Mouse (Mus musculus): ENCODE results near the gene Smok3b. TPM values are rescaled to one million over a fixed set of nuclear protein-coding genes. Genes with fewer than 3 reads are reported as not detected.
"Not testable (repeated sequence)": the region's sequence is repeated elsewhere in the genome, so short reads cannot be mapped to it uniquely, and the experiment has no call there.

The Smok3b gene
- polyA plus RNA-seq (2015; fragmentation: Nextera tagmentation; extraction: Ambion mirVana), result not detected in 2 replicates

DNA sequence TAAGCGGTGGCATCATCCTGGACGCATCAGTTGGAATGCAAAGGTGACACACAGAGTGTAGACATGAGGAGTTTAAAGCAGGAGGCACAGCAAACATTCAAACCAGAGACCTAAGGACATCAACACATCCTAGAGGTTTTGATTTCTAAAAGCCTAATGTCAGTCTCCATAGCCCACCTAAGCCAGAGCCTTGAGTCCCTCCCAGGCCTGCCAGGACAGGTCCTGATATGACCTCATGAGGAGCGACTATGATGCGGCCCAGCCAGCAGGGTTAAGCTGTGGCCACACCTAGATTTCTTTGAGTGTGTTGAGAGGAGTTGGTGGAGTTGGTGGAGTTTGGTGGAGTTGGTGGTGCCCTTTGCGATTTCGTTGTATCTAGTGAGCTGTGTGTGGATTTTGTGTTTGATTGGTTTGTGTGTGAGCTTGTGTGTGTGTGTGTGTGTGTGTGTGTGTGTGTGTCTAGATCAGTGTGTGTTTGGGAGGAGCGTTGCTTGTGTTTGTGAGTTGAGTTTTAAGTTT lies at the start of gene Smok3b, which contains the start of gene Smok3a:
Gene Smok3b, plus strand, starts transcription at position 469 of the 519 bp plus-strand sequence.
Gene Smok3a, plus strand, starts transcription at position 301 of the 519 bp plus-strand sequence.
- H3K27me3 ChIP-seq (replicated peaks; ENCODE audit: control insufficient read depth, insufficient read depth, low read length); H3K4me3 ChIP-seq (ENCODE audit: low read length); H3K27ac ChIP-seq (ENCODE audit: low read length); H3K9me3 ChIP-seq (ENCODE audit: control insufficient read depth, low read length); H3K4me2 ChIP-seq (ENCODE audit: low read depth, low read length); H3K9ac ChIP-seq (ENCODE audit: low read depth, low read length); H3K36me3 ChIP-seq (ENCODE audit: control insufficient read depth, insufficient read depth, low read length); H3K4me1 ChIP-seq (ENCODE audit: control insufficient read depth, insufficient read depth, low read length); ATAC-seq: not testable (repeated sequence)
- 80% methylated on average over 3 of the region's 7 CpGs for WGBS

DNA sequence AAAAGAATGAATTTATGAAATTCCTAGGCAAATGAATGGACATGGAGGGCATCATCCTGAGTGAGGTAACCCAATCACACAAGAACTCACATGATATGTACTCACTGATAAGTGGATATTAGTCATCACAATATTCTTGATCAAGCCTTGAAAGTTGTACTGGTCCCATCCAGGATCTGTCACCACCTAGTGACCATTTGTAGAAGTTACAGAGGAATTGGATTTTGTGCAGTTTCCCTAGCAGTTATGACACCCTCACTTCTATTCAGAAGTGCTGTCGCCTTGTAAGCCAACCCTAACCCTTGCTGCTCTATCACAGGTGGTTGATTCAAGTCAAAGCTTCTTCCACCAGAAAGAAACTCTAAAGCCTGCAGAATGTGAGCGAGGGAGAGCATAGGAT lies 48.1 kb upstream of the Smok3b start:
- Histone ChIP-seq H3K9ac (ENCODE audit: low read depth, low read length) (no peak overlapping the region), H3K27me3 (replicated peaks; ENCODE audit: control insufficient read depth, insufficient read depth, low read length) (no peaks in the 10 kb centered on the region), H3K36me3 (ENCODE audit: control insufficient read depth, insufficient read depth, low read length) (no peaks in the 10 kb centered on the region), H3K9me3 (ENCODE audit: control insufficient read depth, low read length) (no peaks in the 10 kb centered on the region), H3K4me3 (ENCODE audit: low read length) (no peak overlapping the region), H3K4me2 (ENCODE audit: low read depth, low read length) (no peak overlapping the region), H3K27ac (ENCODE audit: low read length) (no peak overlapping the region), H3K4me1 (ENCODE audit: control insufficient read depth, insufficient read depth, low read length) (no peaks in the 10 kb centered on the region)
- no peak for ATAC-seq
- WGBS, result 69% methylated on average over 2 of the region's 2 CpGs

DNA sequence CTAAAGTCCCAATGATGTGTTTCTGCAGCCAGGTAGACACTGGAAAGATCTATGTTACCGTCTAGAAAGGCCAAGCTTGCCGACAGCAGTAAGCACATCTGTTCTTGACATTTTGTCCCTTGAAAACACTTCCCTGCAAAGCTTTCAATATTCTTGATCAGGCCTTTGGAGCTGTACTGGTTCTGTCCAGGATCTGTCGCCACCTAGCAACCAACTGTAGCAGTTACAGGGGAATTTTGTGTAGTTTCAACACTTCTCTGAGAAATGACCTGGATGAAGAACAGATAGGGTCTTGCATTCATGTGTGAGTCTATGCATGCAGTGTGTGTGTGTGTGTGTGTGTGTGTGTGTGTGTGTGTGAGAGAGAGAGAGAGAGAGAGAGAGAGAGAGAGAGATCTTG lies 47.5 kb upstream of the Smok3b start:
- H3K27me3 ChIP-seq (replicated peaks; ENCODE audit: control insufficient read depth, insufficient read depth, low read length), result no peaks in the 10 kb centered on the region
- H3K4me1 ChIP-seq (ENCODE audit: control insufficient read depth, insufficient read depth, low read length), result no peaks in the 10 kb centered on the region
- no peak overlapping the region for H3K27ac ChIP-seq (ENCODE audit: low read length)
- no peak overlapping the region for H3K4me2 ChIP-seq (ENCODE audit: low read depth, low read length)
- H3K9ac ChIP-seq (ENCODE audit: low read depth, low read length), result no peak overlapping the region
- 48% methylated on average over 3 of the region's 3 CpGs for WGBS
- no peak overlapping the region for H3K4me3 ChIP-seq (ENCODE audit: low read length)
- H3K9me3 ChIP-seq (ENCODE audit: control insufficient read depth, low read length), result no peaks in the 10 kb centered on the region
- H3K36me3 ChIP-seq (ENCODE audit: control insufficient read depth, insufficient read depth, low read length), result no peaks in the 10 kb centered on the region
- no peak for ATAC-seq

DNA sequence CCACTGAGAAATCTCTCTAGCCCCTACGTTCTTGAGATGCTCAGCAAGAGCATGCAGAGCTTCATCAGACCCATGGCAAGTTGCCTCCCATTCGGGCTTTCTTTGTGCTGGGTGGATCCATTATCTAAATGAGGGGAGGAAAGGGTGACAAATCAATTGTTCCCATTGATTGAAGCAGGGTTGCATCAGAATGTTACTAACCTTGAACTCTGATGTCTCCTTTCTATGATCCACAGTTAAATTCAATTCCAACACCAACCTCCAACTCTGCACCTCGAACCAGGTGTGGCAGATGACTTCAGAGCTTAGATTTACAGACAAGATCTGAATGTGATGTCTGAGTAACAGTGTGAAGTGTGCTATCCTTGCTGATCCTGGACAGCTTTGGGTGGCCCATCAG lies 46.5 kb upstream of the Smok3b start:
- ATAC-seq, result no peak
- no peaks in the 10 kb centered on the region for H3K4me1 ChIP-seq (ENCODE audit: control insufficient read depth, insufficient read depth, low read length)
- H3K9me3 ChIP-seq (ENCODE audit: control insufficient read depth, low read length), result no peaks in the 10 kb centered on the region
- no peak overlapping the region for H3K4me3 ChIP-seq (ENCODE audit: low read length)
- H3K27me3 ChIP-seq (replicated peaks; ENCODE audit: control insufficient read depth, insufficient read depth, low read length), result no peaks in the 10 kb centered on the region
- no peak overlapping the region for H3K27ac ChIP-seq (ENCODE audit: low read length)
- no peaks in the 10 kb centered on the region for H3K36me3 ChIP-seq (ENCODE audit: control insufficient read depth, insufficient read depth, low read length)
- H3K4me2 ChIP-seq (ENCODE audit: low read depth, low read length), result no peak overlapping the region
- WGBS, result 49% methylated on average over 3 of the region's 3 CpGs
- no peak overlapping the region for H3K9ac ChIP-seq (ENCODE audit: low read depth, low read length)

DNA sequence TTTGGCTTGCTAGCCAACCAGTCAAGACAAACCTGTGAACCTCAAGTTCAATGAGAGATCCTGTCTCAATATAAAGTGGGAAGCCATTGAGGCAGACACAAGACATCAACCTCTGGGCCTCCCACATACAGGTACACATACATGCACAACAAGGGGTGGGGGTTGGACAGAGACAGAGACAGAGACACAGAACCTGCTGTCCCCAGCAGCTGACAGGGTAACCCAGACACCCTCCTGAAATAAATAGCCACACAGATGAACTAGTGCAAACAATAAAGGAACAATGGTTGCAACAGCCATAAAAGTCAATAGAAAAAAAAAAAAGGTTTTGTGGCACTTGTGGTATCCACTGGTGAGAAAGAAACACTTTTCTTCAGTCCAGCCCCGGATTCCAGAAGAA lies 45.8 kb upstream of the Smok3b start:
- 69% methylated on average over 1 of the region's 1 CpGs for WGBS
- H3K9ac ChIP-seq (ENCODE audit: low read depth, low read length), result no peak overlapping the region
- no peaks in the 10 kb centered on the region for H3K36me3 ChIP-seq (ENCODE audit: control insufficient read depth, insufficient read depth, low read length)
- ATAC-seq, result no peak
- no peak overlapping the region for H3K4me3 ChIP-seq (ENCODE audit: low read length)
- no peak overlapping the region for H3K4me2 ChIP-seq (ENCODE audit: low read depth, low read length)
- H3K27me3 ChIP-seq (replicated peaks; ENCODE audit: control insufficient read depth, insufficient read depth, low read length), result no peaks in the 10 kb centered on the region
- no peaks in the 10 kb centered on the region for H3K9me3 ChIP-seq (ENCODE audit: control insufficient read depth, low read length)
- no peaks in the 10 kb centered on the region for H3K4me1 ChIP-seq (ENCODE audit: control insufficient read depth, insufficient read depth, low read length)
- H3K27ac ChIP-seq (ENCODE audit: low read length), result no peak overlapping the region

DNA sequence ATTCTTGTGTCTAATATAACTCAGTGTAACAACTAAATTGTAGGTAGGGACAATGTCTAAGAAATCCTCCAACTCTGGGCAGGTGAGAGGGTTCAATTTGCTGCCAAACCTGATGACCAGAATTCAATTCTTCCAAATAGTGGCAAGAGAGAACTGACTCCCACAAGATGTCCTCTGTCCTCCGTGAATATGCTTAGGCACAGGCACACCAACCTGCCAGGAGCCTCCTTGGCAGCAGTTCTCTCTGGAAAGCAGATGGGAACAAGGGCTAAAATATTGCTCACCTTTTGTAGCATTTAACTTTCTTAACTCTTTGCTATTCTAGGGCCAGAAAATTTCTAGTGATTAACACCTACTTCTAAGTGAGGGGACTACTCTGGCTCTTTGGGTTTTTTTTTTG lies 43.9 kb upstream of the Smok3b start:
- Histone ChIP-seq H3K27me3 (replicated peaks; ENCODE audit: control insufficient read depth, insufficient read depth, low read length) (no peaks in the 10 kb centered on the region), H3K36me3 (ENCODE audit: control insufficient read depth, insufficient read depth, low read length) (no peaks in the 10 kb centered on the region), H3K9ac (ENCODE audit: low read depth, low read length) (no peak overlapping the region), H3K4me3 (ENCODE audit: low read length) (no peak overlapping the region), H3K4me2 (ENCODE audit: low read depth, low read length) (no peak overlapping the region), H3K27ac (ENCODE audit: low read length) (no peak overlapping the region), H3K4me1 (ENCODE audit: control insufficient read depth, insufficient read depth, low read length) (no peaks in the 10 kb centered on the region; the same call in 1 of the 2 replicates), H3K9me3 (ENCODE audit: control insufficient read depth, low read length) (no peaks in the 10 kb centered on the region)
- no peak for ATAC-seq
- WGBS, result 50% methylated on average over 1 of the region's 1 CpGs

DNA sequence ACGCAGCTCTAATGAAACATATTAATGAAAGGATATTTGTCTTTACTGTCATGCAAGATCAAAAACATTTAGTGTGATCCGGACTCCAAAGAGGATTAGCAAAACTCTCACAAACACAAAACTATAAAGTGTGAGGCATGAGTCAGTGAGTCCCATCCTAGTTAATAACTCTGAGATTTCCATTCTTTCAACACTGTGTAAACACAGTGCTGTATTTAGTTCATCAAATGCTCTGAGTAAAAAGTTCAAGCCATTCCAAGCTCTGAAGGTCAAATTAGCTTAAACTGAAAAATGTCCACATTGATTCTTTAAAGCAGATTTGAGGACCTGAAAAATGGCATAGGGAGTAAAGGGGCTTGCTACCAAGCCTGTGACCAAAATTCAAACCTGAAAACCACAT lies 42.1 kb upstream of the Smok3b start:
- Histone ChIP-seq H3K9me3 (ENCODE audit: control insufficient read depth, low read length) (no peaks in the 10 kb centered on the region), H3K27me3 (replicated peaks; ENCODE audit: control insufficient read depth, insufficient read depth, low read length) (no peaks in the 10 kb centered on the region), H3K4me3 (ENCODE audit: low read length) (no peak overlapping the region), H3K9ac (ENCODE audit: low read depth, low read length) (no peak overlapping the region), H3K4me2 (ENCODE audit: low read depth, low read length) (no peak overlapping the region), H3K4me1 (ENCODE audit: control insufficient read depth, insufficient read depth, low read length) (no peaks in the 10 kb centered on the region; the same call in 1 of the 2 replicates), H3K36me3 (ENCODE audit: control insufficient read depth, insufficient read depth, low read length) (no peaks in the 10 kb centered on the region), H3K27ac (ENCODE audit: low read length) (no peak overlapping the region)
- 74% methylated on average over 2 of the region's 2 CpGs for WGBS
- no peak for ATAC-seq

DNA sequence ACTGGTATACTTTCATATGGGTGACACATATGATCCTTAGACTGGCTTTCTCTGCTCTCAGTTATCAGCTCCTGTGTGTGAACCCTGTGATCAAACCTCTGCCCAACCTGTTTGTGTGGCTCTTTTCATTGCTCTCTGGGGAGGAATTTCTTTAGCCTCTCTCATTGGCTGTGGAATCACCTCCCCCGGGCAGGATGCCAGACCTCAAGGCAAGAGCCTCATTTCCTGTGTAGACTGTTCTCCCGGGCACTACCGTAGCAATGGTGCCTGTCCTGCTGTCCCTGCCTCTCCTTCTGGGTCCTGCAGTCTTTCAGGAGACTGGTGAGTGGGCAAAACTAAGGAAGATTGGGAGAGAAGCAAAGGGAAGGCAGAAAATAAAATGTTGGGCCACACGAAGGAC lies 39.9 kb upstream of the Smok3b start, which contains the start of gene Azgp1:
Gene Azgp1, plus strand, starts transcription at position 221 of the 400 bp plus-strand sequence.
- no peaks in the 10 kb centered on the region; the same call in 1 of the 2 replicates for H3K4me1 ChIP-seq (ENCODE audit: control insufficient read depth, insufficient read depth, low read length)
- H3K9me3 ChIP-seq (ENCODE audit: control insufficient read depth, low read length), result no peaks in the 10 kb centered on the region
- no peak within 1 kb of the TSS for H3K4me2 ChIP-seq (ENCODE audit: low read depth, low read length)
- H3K27ac ChIP-seq (ENCODE audit: low read length), result no peak within 1 kb of the TSS
- H3K36me3 ChIP-seq (ENCODE audit: control insufficient read depth, insufficient read depth, low read length), result no peaks in the 10 kb centered on the region
- no peak within 1 kb of the TSS for H3K4me3 ChIP-seq (ENCODE audit: low read length)
- ATAC-seq, result no peak
- 65% methylated on average over 4 of the region's 4 CpGs for WGBS
- H3K27me3 ChIP-seq (replicated peaks; ENCODE audit: control insufficient read depth, insufficient read depth, low read length), result no peaks in the 10 kb centered on the region
- no peak within 1 kb of the TSS for H3K9ac ChIP-seq (ENCODE audit: low read depth, low read length)

DNA sequence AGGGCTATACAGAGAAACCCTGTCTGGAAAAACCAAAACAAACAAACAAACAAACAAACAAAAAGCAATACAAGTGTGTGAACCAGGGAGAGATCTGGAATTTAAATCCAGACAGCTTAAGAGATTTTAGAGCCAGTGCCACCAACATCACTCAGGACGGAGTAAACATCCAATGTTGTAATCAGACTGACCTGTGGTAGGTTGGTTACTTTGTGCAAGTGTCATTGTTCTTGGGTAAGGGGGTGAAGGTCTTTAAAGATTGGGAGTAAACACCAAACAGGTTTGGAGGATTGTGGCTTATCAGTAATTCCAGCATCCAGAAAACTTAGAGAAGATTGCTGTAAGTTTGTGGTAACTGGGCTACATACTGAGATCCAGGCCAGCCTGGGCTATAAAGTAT lies 34.9 kb upstream of the Smok3b start:
- Histone ChIP-seq H3K9me3 (ENCODE audit: control insufficient read depth, low read length) (no peaks in the 10 kb centered on the region), H3K4me3 (ENCODE audit: low read length) (no peak overlapping the region), H3K4me2 (ENCODE audit: low read depth, low read length) (no peak overlapping the region), H3K36me3 (ENCODE audit: control insufficient read depth, insufficient read depth, low read length) (no peaks in the 10 kb centered on the region), H3K27ac (ENCODE audit: low read length) (no peak overlapping the region), H3K27me3 (replicated peaks; ENCODE audit: control insufficient read depth, insufficient read depth, low read length) (no peaks in the 10 kb centered on the region), H3K9ac (ENCODE audit: low read depth, low read length) (no peak overlapping the region), H3K4me1 (ENCODE audit: control insufficient read depth, insufficient read depth, low read length) (no peaks in the 10 kb centered on the region; the same call in 1 of the 2 replicates)
- no peak for ATAC-seq
- WGBS, result 86% methylated on average over 1 of the region's 1 CpGs

DNA sequence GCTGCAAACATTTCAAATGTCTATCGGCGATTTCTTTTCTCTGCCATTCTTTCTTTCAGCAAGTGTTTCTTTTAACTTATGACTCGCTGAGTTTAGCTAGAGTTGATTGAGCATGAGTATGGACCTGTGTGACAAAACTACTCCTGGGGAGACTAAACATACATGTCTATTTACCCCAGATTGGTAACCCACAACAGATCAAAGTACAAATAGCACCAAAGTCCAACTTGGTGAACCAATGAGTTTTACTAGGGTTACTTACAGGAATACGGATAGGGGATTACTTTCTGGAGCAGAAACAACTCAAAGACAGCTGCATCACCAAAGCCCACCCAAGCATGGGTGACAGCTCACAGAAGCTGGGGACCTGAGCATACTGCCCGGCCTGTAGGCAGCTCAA lies 11.8 kb upstream of the Smok3b start:
- no peak overlapping the region for H3K27ac ChIP-seq (ENCODE audit: low read length)
- ATAC-seq, result no peak
- H3K36me3 ChIP-seq (ENCODE audit: control insufficient read depth, insufficient read depth, low read length), result no peaks in the 10 kb centered on the region
- H3K4me1 ChIP-seq (ENCODE audit: control insufficient read depth, insufficient read depth, low read length), result no peaks in the 10 kb centered on the region
- no peaks in the 10 kb centered on the region for H3K27me3 ChIP-seq (replicated peaks; ENCODE audit: control insufficient read depth, insufficient read depth, low read length)
- no peak overlapping the region for H3K4me3 ChIP-seq (ENCODE audit: low read length)
- no peaks in the 10 kb centered on the region for H3K9me3 ChIP-seq (ENCODE audit: control insufficient read depth, low read length)
- H3K9ac ChIP-seq (ENCODE audit: low read depth, low read length), result no peak overlapping the region
- H3K4me2 ChIP-seq (ENCODE audit: low read depth, low read length), result no peak overlapping the region
- 89% methylated on average over 5 of the region's 5 CpGs for WGBS

Data from intestine, embryonic 16.5 days (tissue).